Mouse (Mus musculus) heart, embryonic 16.5 days (tissue): Measurements from ENCODE around the gene Apoe. TPM values are rescaled to one million over a fixed set of nuclear protein-coding genes. Genes with fewer than 3 reads are reported as not detected.

Source experiments
- ATAC-seq: fragments of 200-750 bp; cut with Nextera tagmentation; replicated peaks from 2 replicates; pipeline ENCODE4 v1.8.0; 2017; ENCODE audit warnings: moderate number of reproducible peaks; ENCODE audit not compliant: insufficient read depth, low FRiP score; ENCODE audit errors: extremely low read depth
- H3K27ac ChIP-seq: fragments of 300-500 bp; sonication (generic); 2 replicates; pipeline ENCODE4 v1.5.1; 2014; ENCODE audit warnings: mild to moderate bottlenecking, low read length, control low read depth, moderate library complexity
- H3K27me3 ChIP-seq: fragments of 300-500 bp; sonication (generic); 2 replicates; pipeline ENCODE4 v1.6.1; 2014; ENCODE audit warnings: low read length, mixed read lengths; ENCODE audit not compliant: control insufficient read depth, insufficient read depth
- H3K36me3 ChIP-seq: fragments of 300-500 bp; sonication (generic); 2 replicates; pipeline ENCODE4 v1.6.1; 2014; ENCODE audit not compliant: control insufficient read depth, insufficient read depth
- H3K4me1 ChIP-seq: fragments of 300-500 bp; sonication (generic); 2 replicates; pipeline ENCODE4 v1.6.1; 2014; ENCODE audit warnings: low read length, mixed read lengths; ENCODE audit not compliant: control insufficient read depth, insufficient read depth
- H3K4me2 ChIP-seq: fragments of 300-500 bp; sonication (generic); 2 replicates; pipeline ENCODE4 v1.6.1; 2014; ENCODE audit warnings: low read depth, mild to moderate bottlenecking, control low read depth, low read length
- H3K4me3 ChIP-seq: fragments of 300-500 bp; sonication (generic); 2 replicates; pipeline ENCODE4 v1.5.1; 2014; ENCODE audit warnings: mild to moderate bottlenecking, control low read depth, low read length
- H3K9ac ChIP-seq: fragments of 300-500 bp; sonication (generic); 2 replicates; pipeline ENCODE4 v1.6.1; 2014; ENCODE audit warnings: low read length, control low read depth
- H3K9me3 ChIP-seq: fragments of 300-500 bp; sonication (generic); replicated peaks from 2 replicates; pipeline ENCODE4 v1.6.1; 2016; ENCODE audit warnings: low read length; ENCODE audit not compliant: control insufficient read depth
- WGBS: fragments of 180-500 bp; shearing (Covaris S2); extraction: QIAGEN DNeasy Blood & Tissue Kit; methylation state at CpG from one replicate; pipeline ENCODE4 v1.1.7; 2014; 5-methylcytosine and 5-hydroxymethylcytosine counted together
- polyA plus RNA-seq: library from polyadenylated mRNA; unstranded; fragments of >200 nt; fragmentation: Nextera tagmentation; extraction: Ambion mirVana; gene quantifications from 2 replicates; pipeline ENCODE4 v1.2.1, GENCODE M21; 2015

The Apoe gene
- polyA plus RNA-seq, 1 experiment from 2014 or later = 662 TPM

- Histone ChIP-seq H3K27ac (peak overlapping the region; percentile 79), H3K4me1 (peaks cover 46% of the 10 kb centered on the region), H3K4me3 (no peak overlapping the region), H3K9ac (no peak overlapping the region), H3K4me2 (no peak overlapping the region), H3K27me3 (no peaks in the 10 kb centered on the region), H3K9me3 (no peaks in the 10 kb centered on the region), H3K36me3 (peaks cover 9% of the 10 kb centered on the region)
- 73% methylated on average over 6 of the region's 6 CpGs for WGBS
- ATAC-seq = no peak
Measured at GRCm38 (mm10) chr7:19695881-19696280, 3.1 kb downstream of the Apoe start.

GRCm38 (mm10) chr7:19695213-19695594 is 3.8 kb downstream of the Apoe start:
- Histone ChIP-seq H3K36me3 (peaks cover 9% of the 10 kb centered on the region), H3K27ac (peak overlapping the region; percentile 79), H3K9me3 (no peaks in the 10 kb centered on the region), H3K4me3 (no peak overlapping the region), H3K27me3 (no peaks in the 10 kb centered on the region), H3K4me2 (no peak overlapping the region), H3K4me1 (peaks cover 39% of the 10 kb centered on the region), H3K9ac (no peak overlapping the region)
- 10% methylated on average over 8 of the region's 8 CpGs for WGBS
- ATAC-seq = no peak

GRCm38 (mm10) chr7:19694336-19695212 is 4.4 kb downstream of the Apoe start:
- peak overlapping the region; percentile 79 for H3K27ac ChIP-seq
- no peaks in the 10 kb centered on the region for H3K27me3 ChIP-seq
- H3K9ac ChIP-seq = no peak overlapping the region
- H3K4me2 ChIP-seq = no peak overlapping the region
- H3K36me3 ChIP-seq = peaks cover 9% of the 10 kb centered on the region
- H3K9me3 ChIP-seq = no peaks in the 10 kb centered on the region
- no peak for ATAC-seq
- H3K4me3 ChIP-seq = no peak overlapping the region
- WGBS = 63% methylated on average over 10 of the region's 10 CpGs
- H3K4me1 ChIP-seq = peaks cover 35% of the 10 kb centered on the region

GRCm38 (mm10) chr7:19693421-19693820 is 5.6 kb downstream of the Apoe start:
- Histone ChIP-seq H3K4me3 (no peak overlapping the region), H3K9me3 (no peaks in the 10 kb centered on the region), H3K9ac (peak overlapping the region; percentile 45; the same call in 1 of the 2 replicates), H3K27me3 (no peaks in the 10 kb centered on the region), H3K27ac (peak overlapping the region; percentile 79), H3K36me3 (peaks cover 9% of the 10 kb centered on the region), H3K4me1 (peaks cover 24% of the 10 kb centered on the region), H3K4me2 (no peak overlapping the region)
- WGBS = 29% methylated on average over 10 of the region's 10 CpGs
- ATAC-seq = peak; percentile 44

- no peaks in the 10 kb centered on the region for H3K27me3 ChIP-seq
Measured at GRCm38 (mm10) chr7:19691873-19692865, 6.8 kb downstream of the Apoe start, which contains the start of gene Apoc1. Apoc1 (minus strand) TSS chr7:19692660.

GRCm38 (mm10) chr7:19691434-19691833 is 7.6 kb downstream of the Apoe start:
- H3K9ac ChIP-seq = no peak overlapping the region
- H3K4me2 ChIP-seq = no peak overlapping the region
- WGBS = 62% methylated on average over 6 of the region's 6 CpGs
- no peak overlapping the region for H3K4me3 ChIP-seq
- peaks cover 3% of the 10 kb centered on the region for H3K36me3 ChIP-seq
- ATAC-seq = no peak
- H3K27me3 ChIP-seq = no peaks in the 10 kb centered on the region
- H3K4me1 ChIP-seq = peaks cover 18% of the 10 kb centered on the region
- H3K27ac ChIP-seq = no peak overlapping the region; the same call in 1 of the 2 replicates
- no peaks in the 10 kb centered on the region for H3K9me3 ChIP-seq

More at GRCm38 (mm10) chr7:19691873-19692865, 6.8 kb downstream of the Apoe start, which contains the start of gene Apoc1:
- no peak within 1 kb of the TSS for H3K4me3 ChIP-seq
- peaks cover 9% of the 10 kb centered on the region for H3K36me3 ChIP-seq
- peak within 1 kb of the TSS; percentile 58; the same call in 1 of the 2 replicates for H3K27ac ChIP-seq
- peaks cover 18% of the 10 kb centered on the region for H3K4me1 ChIP-seq
- 55% methylated on average over 28 of the region's 28 CpGs for WGBS
- no peak for ATAC-seq
- H3K4me2 ChIP-seq = no peak within 1 kb of the TSS
- H3K9me3 ChIP-seq = no peaks in the 10 kb centered on the region
- H3K9ac ChIP-seq = peak within 1 kb of the TSS; percentile 45; the same call in 1 of the 2 replicates

- H3K9ac ChIP-seq = no peak overlapping the region
- H3K4me3 ChIP-seq = no peak overlapping the region
- no peak for ATAC-seq
- no peaks in the 10 kb centered on the region for H3K27me3 ChIP-seq
- H3K4me1 ChIP-seq = peaks cover 18% of the 10 kb centered on the region
- no peak overlapping the region for H3K27ac ChIP-seq
- whole genome bisulfite sequencing = 82% methylated on average over 4 of the region's 4 CpGs
- no peaks in the 10 kb centered on the region for H3K9me3 ChIP-seq
- no peak overlapping the region for H3K4me2 ChIP-seq
- no peaks in the 10 kb centered on the region for H3K36me3 ChIP-seq
Measured at GRCm38 (mm10) chr7:19690845-19691244, 8.1 kb downstream of the Apoe start.

GRCm38 (mm10) chr7:19688611-19689010 is 10.4 kb downstream of the Apoe start:
- Histone ChIP-seq H3K27me3 (no peaks in the 10 kb centered on the region), H3K9me3 (no peaks in the 10 kb centered on the region), H3K27ac (no peak overlapping the region), H3K4me2 (no peak overlapping the region), H3K4me1 (peaks cover 10% of the 10 kb centered on the region), H3K4me3 (no peak overlapping the region), H3K9ac (no peak overlapping the region), H3K36me3 (no peaks in the 10 kb centered on the region)
- ATAC-seq = no peak
- WGBS = 100% methylated on average over 2 of the region's 2 CpGs
